Mouse (Mus musculus) adrenal gland (tissue): ENCODE measurements around the gene Hgd.

Experiments
- intact Hi-C: fragments of 180-260 bp; cut with DNase I; formaldehyde crosslinking; loops from one replicate; pipeline ENCODE4 v1.15.1; 2025
- long read RNA-seq, 2 experiments: library from polyadenylated mRNA; unstranded; transcript quantifications; one replicate each; pipeline ENCODE4 v2.0.0; 2020; ENCODE audit warnings: borderline replicate concordance in 1 of 2; ENCODE audit not compliant: insufficient replicate concordance in 1 of 2

Gene Hgd
- long read RNA-seq, experiment 1: 0 reads
- long read RNA-seq, experiment 2: 0 reads

DNA sequence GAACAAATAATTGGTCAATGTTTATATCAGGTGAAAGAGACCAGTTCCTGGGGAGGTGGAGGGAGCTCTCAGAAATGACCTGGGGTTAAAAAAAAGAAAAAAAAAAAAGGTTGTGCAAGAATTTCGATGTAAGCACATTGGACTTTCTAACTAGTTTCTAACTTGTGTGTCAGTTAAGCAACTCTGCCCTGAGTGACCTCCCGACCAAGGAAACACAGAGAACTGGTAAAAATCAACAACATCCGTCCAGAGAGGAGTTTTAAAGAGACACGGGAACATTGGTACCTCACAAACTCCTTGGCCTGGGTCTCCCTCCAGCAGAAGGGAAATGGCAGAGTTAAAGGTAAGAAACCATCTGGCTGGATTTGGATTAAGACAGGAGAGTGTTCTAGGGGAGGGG, at the start of gene Hgd:
TSS of gene Hgd (plus strand) at position 160 of the 400 bp plus-strand sequence.
- intact Hi-C loops: no loop called here

DNA sequence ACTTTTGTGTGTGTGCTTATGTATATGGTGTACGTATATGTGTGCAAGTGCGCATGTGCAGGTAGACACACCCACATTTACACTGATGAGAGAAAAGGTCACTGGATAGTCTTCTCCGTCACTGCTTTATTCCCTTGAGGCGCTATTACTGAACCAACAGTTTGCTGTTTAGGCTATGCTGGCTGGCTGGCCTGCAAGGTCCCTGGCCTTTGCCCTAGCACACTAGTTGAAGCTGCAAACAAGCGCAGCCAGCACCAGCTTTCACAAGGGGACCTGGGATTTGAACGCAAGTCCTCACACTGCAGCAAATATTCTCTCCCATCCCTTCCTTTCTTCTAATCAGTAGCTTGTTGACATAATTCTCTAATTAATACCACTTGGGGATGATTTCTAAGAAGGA, 49.8 kb upstream of the Hgd start:
- intact Hi-C loops: no loop called here

DNA sequence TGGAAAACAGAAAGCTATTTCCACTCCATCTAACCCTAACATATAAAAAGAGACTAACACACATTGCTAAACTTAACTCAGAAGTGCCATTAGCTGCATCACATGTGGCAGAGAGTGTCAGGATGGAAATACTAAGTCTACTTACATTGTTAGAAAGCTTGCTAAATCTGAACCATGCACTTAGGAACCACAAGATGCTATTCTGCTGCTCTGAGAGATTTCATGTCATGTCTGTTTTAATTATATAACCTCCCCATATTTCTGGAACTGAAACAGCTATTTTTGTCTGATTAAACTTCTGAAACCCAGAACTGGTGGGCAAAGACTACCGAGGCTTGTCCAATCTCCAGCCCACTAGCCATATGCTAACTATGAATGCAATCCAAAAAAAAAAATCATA, 47.9 kb upstream of the Hgd start:
- intact Hi-C loops: no loop called here

DNA sequence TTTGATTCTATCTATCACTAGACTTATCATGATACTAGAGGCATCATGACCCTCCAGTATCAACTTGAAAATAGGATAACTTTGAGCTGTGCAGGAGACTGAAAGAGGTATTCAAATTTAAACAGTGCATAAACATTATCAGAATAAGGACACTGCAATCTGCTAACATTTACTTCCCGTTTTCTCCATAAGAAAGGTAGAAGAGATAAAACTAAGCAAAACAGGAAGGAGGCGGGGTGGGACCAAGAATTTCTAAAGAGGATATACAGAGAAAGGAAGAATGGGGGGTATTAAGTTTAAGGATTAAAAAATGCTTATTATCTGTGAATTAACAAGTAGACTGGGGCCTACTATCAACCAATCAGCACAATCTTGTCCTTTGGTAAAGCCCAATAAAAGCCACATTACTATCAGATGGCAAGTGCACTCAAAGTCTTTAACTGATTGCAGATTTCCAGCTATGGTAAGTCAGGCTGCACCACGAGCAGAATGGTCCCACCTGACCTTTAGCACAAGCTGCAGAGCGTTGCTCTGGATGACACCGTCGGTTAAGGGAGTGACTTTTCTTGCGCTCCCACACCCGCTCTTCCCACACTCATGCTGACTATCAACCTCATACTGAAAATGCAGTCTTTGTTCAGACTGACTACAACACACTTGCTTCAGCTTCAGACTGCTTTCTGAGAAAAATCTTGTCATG, 46.4 kb upstream of the Hgd start:
- intact Hi-C loops: no loop called here

DNA sequence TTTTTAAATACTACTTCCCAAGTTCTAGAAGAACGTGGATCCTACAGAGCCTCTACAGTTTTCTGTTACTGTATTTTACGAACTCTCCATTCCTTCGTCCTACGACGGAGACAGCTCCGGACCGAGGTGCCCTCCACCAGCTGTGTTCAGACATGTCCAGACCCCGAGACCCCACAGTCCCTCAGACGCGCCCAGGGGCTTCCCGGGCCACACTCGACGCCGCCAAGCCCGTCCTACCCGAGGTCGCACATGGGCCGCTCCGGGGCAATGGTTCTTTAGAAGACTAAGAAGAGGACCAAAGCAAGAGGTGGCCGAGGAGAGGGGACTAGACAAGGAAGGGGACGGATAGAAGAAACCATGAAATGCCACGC, 40.7 kb upstream of the Hgd start:
- intact Hi-C loops: no loop called here

DNA sequence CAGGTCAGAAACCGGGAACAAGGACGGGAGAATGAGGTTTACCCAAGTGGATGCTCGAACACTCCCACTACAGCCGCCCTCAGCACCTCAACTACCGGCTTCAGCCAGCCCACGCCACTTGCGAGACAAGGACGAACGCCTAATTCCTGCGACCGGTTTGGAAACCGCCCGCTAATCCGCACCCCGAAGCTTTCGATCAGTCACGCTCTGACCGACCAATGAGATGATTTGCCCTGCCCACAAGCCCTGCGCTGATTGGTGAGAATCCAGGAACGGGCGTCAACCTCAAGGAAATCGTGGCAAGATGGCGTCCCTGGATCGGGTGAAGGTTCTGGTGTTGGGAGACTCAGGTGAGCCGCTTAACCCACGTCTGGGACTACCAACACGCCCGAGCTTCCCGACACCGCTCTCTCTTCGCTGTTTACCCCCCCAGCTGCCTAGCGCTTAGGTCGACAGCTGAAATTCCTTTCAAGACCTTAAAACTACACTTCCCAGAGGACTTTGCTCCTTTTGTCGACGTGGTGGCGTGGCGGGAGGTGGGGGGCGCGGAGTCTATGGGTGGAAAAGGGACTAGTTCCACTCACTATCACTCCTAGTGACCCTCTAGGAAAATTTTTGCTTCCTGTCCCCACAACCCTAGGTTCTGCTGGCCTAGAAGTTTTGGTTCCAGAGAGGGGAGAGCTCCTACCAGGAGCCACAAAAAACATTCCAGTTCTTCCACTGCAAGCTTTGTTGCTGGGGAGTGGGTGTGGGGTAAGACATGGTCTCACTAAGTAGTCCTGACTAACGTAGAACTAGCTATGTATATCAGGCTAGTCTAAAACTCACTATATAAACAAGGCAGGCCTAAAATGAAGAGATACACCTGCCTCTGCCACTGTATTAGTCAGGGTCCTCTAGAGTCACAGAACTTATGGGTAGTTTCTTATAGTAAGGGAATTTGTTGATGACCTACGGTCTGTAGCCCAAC, 40.1 kb upstream of the Hgd start, which contains the start of the genes Gtf2e1 and Rabl3:
TSS of gene Gtf2e1 (minus strand) at position 179 of the 970 bp plus-strand sequence.
TSS of gene Rabl3 (plus strand) at position 275 of the 970 bp plus-strand sequence.
- intact Hi-C loops: loop anchor here (5.0 kb wide), 1 partner anchor 112 kb away; the partner anchor contains the start of gene Ndufb4

DNA sequence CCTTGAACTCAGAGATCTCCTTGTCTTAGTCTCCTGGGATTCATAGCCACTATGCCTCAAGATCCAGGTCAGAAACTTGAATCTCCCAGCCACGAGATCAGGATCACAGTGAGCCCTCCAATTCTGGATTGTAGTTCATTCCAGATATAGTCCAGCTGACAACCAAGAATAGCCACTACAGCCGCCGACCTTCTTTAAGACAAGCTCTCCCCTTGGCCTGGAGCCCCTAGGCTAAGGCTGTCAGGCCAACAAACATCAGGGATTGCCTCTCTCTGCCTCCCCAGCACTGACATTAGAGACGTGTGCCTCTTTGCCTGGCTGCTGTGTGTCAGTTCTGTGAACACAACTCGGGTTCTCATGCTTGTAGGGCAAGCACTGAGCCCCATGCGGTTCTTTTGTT, 39.2 kb upstream of the Hgd start:
- intact Hi-C loops: loop anchor here (5.0 kb wide), 1 partner anchor 112 kb away; the partner anchor contains the start of gene Ndufb4

DNA sequence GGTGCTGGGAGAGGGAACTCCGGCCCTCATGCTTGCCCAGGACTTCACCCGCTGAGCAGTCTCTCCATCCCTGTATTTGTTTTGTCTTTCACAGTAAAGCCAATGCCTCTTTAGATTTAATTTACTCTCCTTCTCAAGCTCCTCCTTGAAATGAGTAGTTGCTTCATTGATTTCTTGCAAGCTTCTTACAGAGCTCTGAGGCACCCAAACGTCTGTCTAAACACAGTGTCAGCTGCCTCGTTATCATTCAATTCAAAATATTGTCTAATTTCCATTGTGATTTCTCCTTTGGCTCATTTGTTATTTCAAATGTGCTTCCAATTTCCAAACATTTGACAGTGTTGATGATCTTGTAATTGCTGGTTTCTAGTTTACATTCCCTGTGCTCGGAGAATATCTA, 33.6 kb upstream of the Hgd start:
- intact Hi-C loops: no loop called here

DNA sequence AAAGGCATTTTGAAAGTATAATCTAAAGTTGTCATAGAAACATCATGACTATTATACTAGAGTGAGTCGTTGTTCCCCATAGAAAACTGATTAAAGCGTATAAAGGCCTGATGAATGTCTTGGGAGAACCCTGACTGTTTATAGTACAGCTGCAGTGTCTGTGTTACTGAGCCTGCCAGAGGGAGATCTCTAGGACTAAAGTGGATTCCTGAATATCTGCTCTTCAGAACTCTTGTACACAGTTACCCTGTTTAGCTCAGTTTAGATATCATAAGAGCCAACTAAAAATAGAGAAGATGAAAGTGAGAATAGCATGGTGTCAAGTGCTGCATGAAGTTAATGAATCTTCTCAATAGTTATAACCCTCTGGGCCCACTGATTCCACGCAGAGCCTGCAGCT, 29.7 kb upstream of the Hgd start:
- intact Hi-C loops: no loop called here

DNA sequence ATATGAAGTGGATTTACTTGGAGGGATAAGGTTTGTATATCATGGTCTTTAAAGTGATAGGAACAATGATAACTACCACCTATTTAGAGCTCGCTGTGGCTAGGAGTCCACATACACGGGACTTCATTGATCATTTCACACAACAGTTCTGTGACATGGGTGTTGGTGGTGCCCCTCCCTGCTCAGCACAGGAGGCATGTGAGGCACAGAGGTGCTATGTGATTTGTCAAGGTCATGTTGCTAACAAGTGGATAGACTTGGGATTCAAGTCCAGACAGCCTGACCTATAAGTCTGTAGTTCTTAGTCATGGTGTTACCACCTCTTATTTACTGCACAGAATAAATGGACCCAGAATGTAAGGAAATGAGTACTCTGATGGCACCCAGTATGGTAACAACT, 29.0 kb upstream of the Hgd start:
- intact Hi-C loops: no loop called here

DNA sequence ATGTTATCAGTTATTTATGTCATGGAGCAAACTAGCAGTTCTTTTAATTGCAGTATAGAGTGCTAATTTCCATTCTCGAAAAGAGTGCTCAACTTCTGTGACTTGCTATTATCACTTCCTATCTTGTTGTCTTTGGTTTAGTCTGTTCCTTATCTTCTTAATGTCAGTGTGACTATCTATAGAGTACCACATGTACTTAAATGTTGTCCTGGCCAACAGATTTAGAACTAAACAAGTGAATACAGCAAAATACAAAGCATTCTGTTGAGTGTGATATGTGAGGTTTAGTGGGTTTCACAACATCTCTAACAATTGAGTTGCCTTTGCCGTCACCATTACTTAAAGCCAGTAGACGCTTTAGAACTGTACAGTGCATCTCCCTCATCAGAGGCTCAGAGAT, 27.1 kb upstream of the Hgd start:
- intact Hi-C loops: no loop called here

DNA sequence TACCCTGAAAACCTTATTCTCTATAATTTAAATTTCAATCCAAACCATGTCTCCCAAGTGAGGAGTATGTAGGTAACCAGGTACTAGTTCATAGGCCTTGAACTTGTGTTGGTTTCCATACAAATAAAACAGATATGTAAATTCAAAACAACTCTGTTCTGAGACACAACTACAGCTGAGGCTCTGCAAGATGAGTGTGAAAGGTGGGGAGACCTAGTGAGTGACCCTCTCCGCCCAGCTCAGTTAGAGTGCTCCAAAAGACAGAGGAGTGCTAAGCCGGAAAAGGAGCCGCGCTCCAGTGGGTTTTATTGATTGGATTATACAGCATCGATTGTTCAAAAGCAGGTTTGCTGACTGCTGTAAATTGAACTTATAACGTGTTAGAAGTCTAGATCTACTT, 17.5 kb upstream of the Hgd start:
- intact Hi-C loops: no loop called here

DNA sequence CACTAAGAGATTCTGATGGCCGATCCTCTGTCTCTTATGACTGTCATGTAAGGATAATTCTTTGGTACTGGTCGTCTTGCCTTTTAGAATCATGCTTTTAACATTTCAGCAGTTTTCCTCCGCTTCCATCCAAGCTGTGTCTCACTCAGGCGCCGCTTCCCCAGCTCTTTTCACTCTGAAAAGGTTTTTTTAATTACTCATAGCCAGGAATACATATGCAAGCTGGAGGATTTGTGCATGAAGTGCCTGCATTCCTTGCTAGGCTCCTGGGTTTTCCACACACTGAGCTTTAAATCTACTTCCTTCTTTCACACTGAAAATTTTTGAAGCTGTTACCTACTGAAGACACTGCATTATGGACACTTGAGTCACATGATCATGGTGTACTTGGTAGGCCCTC, 17.0 kb upstream of the Hgd start:
- intact Hi-C loops: no loop called here

DNA sequence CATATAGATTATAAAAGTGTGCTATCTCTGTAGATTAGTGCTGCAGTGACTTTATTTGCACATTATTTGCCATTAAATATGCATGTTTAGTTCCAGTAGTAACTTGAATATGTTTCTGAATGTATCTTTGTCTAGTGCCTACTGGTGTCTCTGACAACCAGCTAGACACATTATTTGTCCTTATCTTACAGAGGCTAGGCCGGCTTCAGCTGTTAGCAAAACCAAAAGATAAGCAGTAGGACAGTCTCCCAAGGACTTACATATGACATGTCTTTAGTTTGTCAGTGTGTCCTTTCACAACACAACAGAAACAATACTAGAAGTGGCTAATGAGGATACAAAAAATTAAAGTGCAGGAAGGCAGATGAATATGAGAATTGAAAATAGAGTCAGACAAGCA, 14.8 kb upstream of the Hgd start:
- intact Hi-C loops: no loop called here

DNA sequence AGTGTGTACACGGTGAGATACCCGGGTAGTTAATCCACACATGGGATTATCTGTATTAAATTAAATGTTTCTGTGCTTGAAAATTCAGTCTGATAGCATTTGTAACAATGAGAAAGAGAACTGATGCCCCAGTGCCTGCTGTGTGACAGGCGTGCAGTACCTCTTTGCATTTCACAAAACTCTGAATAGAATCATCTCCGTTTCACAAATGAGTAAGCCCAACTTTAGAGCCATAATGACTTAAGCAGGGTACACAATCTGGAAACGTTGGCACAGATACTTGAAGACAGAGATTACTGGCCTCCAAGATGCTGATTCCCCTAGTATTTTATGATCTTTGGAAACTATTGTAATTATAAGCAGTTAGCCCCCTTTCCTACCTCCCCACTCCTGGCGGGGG, 13.8 kb upstream of the Hgd start:
- intact Hi-C loops: no loop called here

DNA sequence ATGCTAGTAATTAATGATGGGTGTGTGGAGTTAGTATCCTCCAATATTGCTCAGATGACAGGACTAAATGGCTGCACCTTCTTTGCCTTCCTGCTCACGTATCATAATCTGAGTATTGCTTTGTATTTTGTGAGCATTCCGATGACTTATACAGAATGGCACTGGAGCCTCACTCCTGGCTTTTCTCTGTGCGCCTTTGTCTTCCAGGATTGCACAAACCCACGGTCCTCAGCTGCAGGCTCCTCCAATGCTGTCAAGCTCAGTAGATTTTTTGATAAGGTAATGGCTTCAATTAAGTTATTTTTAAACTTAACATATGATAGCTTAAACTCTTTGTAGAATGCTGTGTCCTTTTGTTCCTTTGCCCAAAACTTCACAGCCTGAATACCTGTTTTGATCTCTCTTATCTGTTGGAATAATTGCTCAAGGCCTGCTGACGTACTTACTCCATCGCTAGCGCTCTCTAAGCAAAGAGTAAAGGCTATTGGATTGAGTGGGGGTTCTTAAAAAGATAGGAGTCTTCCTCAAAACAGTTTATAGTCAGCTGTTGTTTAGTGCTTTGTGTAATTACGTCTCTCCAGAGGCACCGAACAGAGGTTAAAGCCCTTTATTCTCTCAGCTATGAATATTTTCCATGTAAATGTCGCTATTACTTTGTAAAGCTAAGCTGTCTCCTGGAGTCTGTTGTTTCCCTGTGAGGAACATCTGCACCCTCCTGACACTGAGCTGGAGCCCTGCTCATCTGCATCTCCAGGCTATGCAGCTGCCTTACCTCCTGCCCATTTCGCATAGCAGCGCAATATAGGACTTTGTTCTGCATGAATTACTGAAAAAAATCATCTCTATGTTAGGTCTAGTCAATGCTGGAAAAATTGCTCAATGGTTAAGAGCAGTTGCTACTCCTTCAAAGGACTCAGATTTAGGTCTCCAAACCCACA, 12.6 kb upstream of the Hgd start:
- intact Hi-C loops: no loop called here

DNA sequence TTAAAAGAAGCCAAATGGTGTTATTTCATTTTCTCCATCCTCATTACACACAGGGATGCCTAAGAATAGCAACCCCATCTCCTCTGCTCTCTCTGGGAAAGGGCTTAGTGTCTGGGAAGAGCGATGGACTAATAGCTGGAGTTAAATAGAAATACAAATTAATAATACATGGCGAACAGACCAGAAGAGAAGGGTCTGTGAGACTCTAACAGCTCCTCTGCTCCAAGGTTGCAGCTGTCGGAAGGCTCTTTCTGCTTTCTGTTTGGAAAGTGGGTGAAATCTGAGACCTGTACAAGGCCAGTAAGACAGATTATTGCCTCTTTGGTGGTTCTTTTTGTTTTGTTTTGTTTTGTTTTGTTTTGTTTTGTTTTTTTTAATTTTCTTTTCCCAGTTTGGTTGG, 8.4 kb upstream of the Hgd start:
- intact Hi-C loops: no loop called here

DNA sequence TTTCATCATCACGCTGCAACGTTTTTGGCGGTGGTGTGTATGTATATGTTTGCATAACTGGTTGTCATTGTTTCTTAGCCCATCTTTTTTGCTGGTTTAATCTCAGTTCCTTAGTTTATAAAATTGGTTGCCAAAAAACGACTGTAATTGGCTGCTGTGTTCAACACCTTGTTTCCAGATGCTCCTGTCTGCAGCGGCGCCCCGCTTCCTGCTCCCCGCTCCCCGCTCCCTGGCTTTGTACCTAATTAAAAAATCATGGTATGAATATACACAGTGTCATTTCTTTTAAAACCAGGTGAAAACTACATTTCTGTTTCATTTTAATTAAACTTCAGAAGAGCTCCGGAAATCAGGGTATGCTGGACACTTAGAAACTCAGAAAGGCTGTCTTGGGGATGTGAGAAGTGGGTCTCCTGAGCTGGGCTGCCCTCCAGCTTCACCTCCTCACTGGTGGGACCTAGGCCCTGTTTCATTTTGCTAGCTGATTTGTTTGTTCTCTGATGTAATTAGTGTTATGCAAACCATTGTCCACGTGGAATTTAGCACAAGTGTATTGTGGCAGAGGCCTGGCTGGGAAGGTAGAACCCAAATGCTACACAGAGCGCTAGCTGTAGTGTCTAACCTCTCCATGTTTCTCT, 7.7 kb upstream of the Hgd start:
- intact Hi-C loops: no loop called here

DNA sequence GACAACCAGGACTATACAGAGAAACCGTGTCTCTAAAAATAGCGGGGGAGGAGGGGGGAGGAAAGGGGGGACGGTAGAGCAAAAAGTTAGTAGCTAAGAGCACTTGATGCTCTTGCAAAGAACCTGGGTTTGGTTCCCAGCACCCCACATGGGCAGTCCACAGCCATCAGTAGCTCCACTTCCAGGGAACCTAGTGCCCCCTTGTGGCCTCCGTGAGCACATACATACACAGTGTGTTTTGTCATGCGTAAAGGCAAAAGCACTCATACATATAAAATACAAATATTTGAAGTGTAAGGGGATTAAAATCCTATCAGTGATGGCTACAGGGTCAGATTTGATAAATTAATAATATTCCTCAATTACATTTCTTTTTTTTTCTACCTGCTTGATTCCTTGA, 6.9 kb upstream of the Hgd start:
- intact Hi-C loops: no loop called here

DNA sequence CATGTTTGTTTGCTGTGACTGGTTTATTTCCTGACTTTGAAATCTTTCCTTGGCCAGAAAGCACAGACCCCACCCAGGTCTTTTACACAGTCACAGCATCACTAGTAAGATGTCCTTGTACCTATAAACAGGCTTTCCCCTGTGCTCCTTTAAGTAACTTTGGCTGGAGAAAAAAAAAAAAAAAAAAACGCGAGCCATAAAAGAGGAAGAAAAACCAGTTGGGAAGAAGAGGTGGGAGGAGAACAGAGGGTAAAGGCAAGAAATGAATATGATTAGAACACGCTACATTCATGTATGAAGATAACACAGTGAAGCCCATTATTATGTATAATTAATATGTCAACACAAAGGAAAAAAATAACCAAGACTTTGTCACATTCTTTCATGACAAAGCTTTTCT, 4.6 kb upstream of the Hgd start:
- intact Hi-C loops: no loop called here

DNA sequence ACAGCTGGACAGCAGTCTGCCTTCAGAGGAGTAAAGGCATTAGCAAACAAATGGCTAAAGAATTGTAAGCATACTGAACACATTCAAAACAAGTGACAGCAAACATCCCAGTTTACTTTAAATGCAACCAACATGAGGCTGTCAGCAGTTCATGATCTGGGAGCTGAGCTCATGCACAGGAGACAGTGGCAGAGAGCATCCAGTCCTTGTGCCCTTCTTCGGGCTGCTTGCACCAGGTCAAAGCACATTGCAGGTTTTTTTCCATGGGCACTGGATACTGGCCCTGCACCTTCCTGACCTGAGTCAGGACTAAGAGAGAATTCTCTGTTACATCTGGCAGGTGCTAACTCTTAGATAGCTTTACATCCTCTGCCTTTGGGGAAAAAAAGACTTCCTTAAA, 362 bp upstream of the Hgd start:
- intact Hi-C loops: no loop called here
